Mouse (Mus musculus) monocyte, adult 5-6 weeks (primary cell): ENCODE measurements around the gene Ccr9. TPM values are rescaled to one million over a fixed set of nuclear protein-coding genes. Genes with fewer than 3 reads are reported as not detected.

Experiments used
- total RNA-seq: library from RNA; stranded (forward); fragments of 200-1000, 200-491, 200-594 nt; gene quantifications from 3 replicates; pipeline ENCODE4 v1.2.3, GENCODE M21; 2017

Ccr9 gene
- total RNA-seq, 1 experiment from 2014 or later: 0.67 TPM

Other genes with a start within 250 kb of the Ccr9 start
- 54.7 to 68.7 TPM (median 65.2 TPM) in 3 replicates for gene Limd1, start 199.7 kb upstream of the Ccr9 start, total RNA-seq
- 44.7 to 69.1 TPM (median 57.9 TPM) in 3 replicates for gene Sacm1l, start 148.7 kb upstream of the Ccr9 start, total RNA-seq
- 0.38 to 0.87 TPM (median 0.43 TPM) in 3 replicates for gene Slc6a20b, start 45.9 kb upstream of the Ccr9 start, total RNA-seq
- gene Slc6a20a, start 446 bp downstream of the Ccr9 start, total RNA-seq: 0.19 to 0.38 TPM in 2 of 3 replicates, not detected in the other
- 7.7 to 21.2 TPM (median 20.7 TPM) in 3 replicates for gene Lztfl1, start 39.3 kb downstream of the Ccr9 start, total RNA-seq
- gene Cxcr6, start 128.0 kb downstream of the Ccr9 start, total RNA-seq: 0.78 to 1.9 TPM (median 1.3 TPM) in 3 replicates
- 23.8 to 40.6 TPM (median 30.4 TPM) in 3 replicates for gene Fyco1, start 173.5 kb downstream of the Ccr9 start, total RNA-seq
- 0.19 to 0.49 TPM (median 0.21 TPM) in 3 replicates for gene Xcr1, start 183.6 kb downstream of the Ccr9 start, total RNA-seq